Mouse (Mus musculus): ENCODE measurements around the gene Mylk3.

DNA sequence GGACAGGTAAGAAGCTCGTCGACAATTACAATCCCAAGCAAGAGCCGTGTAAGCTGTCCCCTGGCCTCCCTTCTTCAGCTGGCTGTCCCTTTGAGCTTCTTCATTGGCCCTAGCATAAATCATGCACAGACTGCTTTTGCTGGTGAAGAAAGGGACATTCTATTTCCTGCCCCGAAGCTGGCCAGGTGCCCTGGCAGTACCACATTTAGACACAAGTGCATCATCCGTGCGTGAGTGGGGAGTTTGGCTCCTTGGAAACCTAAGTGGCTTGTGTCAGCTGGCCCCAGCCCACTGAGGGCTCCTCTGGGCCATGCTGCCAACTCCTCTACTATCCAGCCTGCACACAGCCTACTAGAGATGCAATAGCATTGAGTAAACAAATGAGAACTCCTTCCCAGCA, at the start of gene Mylk3:
- TF ChIP-seq CTCF (IDR thresholded peaks at IDR 0.05; ENCODE audit: insufficient read depth, low read depth, low read length) = no peak
- no peak for TF ChIP-seq POLR2A (IDR thresholded peaks at IDR 0.05; ENCODE audit: insufficient read depth, low read depth, low read length)
